Mouse (Mus musculus) myocyte (in vitro differentiated cells): Measurements from ENCODE around the gene Kyat1.

Experiments used
- CEBPB ChIP-seq: IDR thresholded peaks from 2 replicates; pipeline ENCODE4 v1.6.1; 2011; ENCODE audit warnings: mild to moderate bottlenecking, moderate library complexity; ENCODE audit not compliant: poor library complexity, insufficient read depth, severe bottlenecking
- E2F4 ChIP-seq: IDR thresholded peaks from one replicate; pipeline ENCODE4 v1.6.1; 2011; ENCODE audit warnings: mild to moderate bottlenecking, control low read depth, moderate library complexity; ENCODE audit not compliant: insufficient read depth
- MAX ChIP-seq: IDR thresholded peaks from one replicate; pipeline ENCODE4 v1.6.1; 2011; ENCODE audit warnings: low read depth, mild to moderate bottlenecking, control low read depth
- MYOD1 ChIP-seq, 3 experiments: IDR thresholded peaks; one replicate each; pipeline ENCODE4 v1.6.1; 2011; ENCODE audit warnings: control low read depth in 2 of 3, low read depth in 2 of 3, mild to moderate bottlenecking in 2 of 3, moderate library complexity in 1 of 3; ENCODE audit not compliant: insufficient read length in 2 of 3, control insufficient read depth in 1 of 3
- POLR2A ChIP-seq: IDR thresholded peaks from one replicate; pipeline ENCODE4 v1.6.1; 2011; ENCODE audit warnings: low read depth, mild to moderate bottlenecking, control low read depth, moderate library complexity; ENCODE audit not compliant: insufficient read length
- POLR2AphosphoS2 ChIP-seq: IDR thresholded peaks from one replicate; pipeline ENCODE4 v1.6.1; 2011; ENCODE audit warnings: low read depth, control low read depth; ENCODE audit not compliant: insufficient read length
- TCF12 ChIP-seq: IDR thresholded peaks from one replicate; pipeline ENCODE4 v1.6.1; 2011; ENCODE audit warnings: mild to moderate bottlenecking, control low read depth; ENCODE audit not compliant: poor library complexity, insufficient read depth, severe bottlenecking
- USF1 ChIP-seq: IDR thresholded peaks from one replicate; pipeline ENCODE4 v1.6.1; 2011; ENCODE audit warnings: low read depth, mild to moderate bottlenecking, control low read depth, moderate library complexity

DNA sequence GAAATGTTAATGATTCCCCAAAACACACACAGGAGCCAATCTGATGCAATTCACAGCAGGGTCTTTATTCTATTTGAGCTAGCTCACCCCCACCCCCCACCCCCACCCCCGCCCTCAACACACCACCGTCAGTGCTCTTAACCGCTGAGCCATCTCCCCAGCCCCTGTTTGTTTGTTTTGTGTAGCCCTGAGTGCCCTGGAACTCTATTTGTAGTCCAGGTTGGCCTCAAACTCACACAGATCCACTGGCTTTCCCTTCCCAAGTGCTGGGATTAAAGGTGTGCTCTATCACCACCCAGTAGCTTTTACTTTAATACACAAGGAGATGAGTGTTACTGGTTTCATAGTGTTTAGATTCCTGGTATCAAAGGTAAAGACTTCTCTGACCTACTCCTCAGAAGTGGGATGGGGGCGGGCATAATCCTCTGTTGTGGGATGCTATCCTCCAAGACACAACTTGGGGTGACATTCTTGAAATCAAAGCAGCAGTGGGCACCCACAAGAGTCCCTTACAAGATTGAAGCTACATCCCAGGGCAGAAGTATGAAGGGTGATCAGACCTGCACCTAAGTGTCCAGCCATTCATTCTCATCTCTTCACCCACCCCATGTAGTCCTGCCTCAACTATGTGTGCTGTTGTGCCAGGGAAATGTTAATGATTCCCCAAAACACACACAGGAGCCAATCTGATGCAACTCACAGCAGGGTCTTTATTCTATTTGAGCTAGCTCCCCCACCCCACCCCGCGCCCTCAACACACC lies 5.9 kb upstream of the Kyat1 start:
- TF ChIP-seq POLR2AphosphoS2: no peak
- TF ChIP-seq POLR2A: no peak
- TF ChIP-seq CEBPB: no peak
- TF ChIP-seq TCF12: no peak
- TF ChIP-seq E2F4: no peak
- TF ChIP-seq USF1: no peak
- no peak for TF ChIP-seq MAX
- TF ChIP-seq MYOD1 (IDR thresholded peaks at IDR 0.05; ENCODE audit: control insufficient read depth in 1 of 3, insufficient read length in 2 of 3, low read depth in 2 of 3): no peak
